ENCODE assay signal across 7 mouse cellular contexts in genomic region chr13:31082448-31083140, GRCm38 (mm10).
A peak's percentile ranks its signal among the peaks of the same experiment; 100 is the strongest.
DNase-seq lines count a peak whose midpoint lies in the region; ATAC-seq and TF ChIP-seq lines count a peak whose summit lies in the region.

No protein-coding gene starts in this region.

- CTCF ChIA-PET in Patski (lab: Charles Lee) = interaction anchor here (0.7 to 2.9 kb wide), 16 partner anchors 14 to 598 kb away, joined by 3 to 10 read pairs (median 4); no protein-coding TSS in a partner anchor

- H3K27me3 ChIP-seq in E14TG2a.4 (ENCODE audit: insufficient read depth, low read length) = 0 out of 2 replicates have a peak, but pooled peaks cover 2% of the 10 kb centered on the region
- H3K27me3 ChIP-seq in Patski = peaks cover 24% of the 10 kb centered on the region

- peak; percentile 63 for TF ChIP-seq CTCF in E14TG2a.4 (conservative IDR thresholded peaks at IDR 0.05; ENCODE audit: low read length)
- peak; percentile 84 for TF ChIP-seq CTCF in Patski (IDR thresholded peaks at IDR 0.05)

- no peaks in the 10 kb centered on the region for H3K9me3 ChIP-seq in E14TG2a.4 (ENCODE audit: low read length)

- DNase-seq in Patski (ENCODE audit: low read depth, low spot score) = peak; percentile 30
- peak; percentile 85 to 86 for DNase-seq in cerebellum, postnatal 14 days
- peak; percentile 17 for DNase-seq in gonadal fat pad, adult 2 months (ENCODE audit: low read depth)
- DNase-seq in layer of hippocampus, adult 9-10 months (ENCODE audit: low spot score) = peak; percentile 73
- peak; percentile 48 to 77 for DNase-seq in lung, postnatal 4 days
- DNase-seq in right cerebral cortex, postnatal 10 days (ENCODE audit: low spot score in 2 of 2) = peak; percentile 78 to 80

- no peak for ATAC-seq in Patski

- POLR2A ChIA-PET in Patski (lab: Charles Lee) = no interaction called here

- no peaks in the 10 kb centered on the region for H3K36me3 ChIP-seq in E14TG2a.4 (ENCODE audit: insufficient read depth, low read length)

- in situ Hi-C loops in Patski (cut with MboI; ENCODE audit: low pct_unique_long_range_greater_than_20kb) = loop anchor here (5.0 kb wide), 3 partner anchors 125 to 580 kb away; no protein-coding TSS in a partner anchor

- H3K4me3 ChIP-seq in E14TG2a.4 (replicated peaks; ENCODE audit: low read length) = no peak overlapping the region

- H3K4me1 ChIP-seq in E14TG2a.4 (replicated peaks; ENCODE audit: low read depth, low read length) = peaks cover 7% of the 10 kb centered on the region; the same call in 1 of the 2 replicates

Comparison
In these comparisons a context has a peak if more than half of its experiments do, and no peak if none do; other contexts are left out.
1. DNase-seq: peak in every context shown above with its lines; median percentile 86 in cerebellum, postnatal 14 days; 79 in right cerebral cortex, postnatal 10 days; 73 in layer of hippocampus, adult 9-10 months; 62 in lung, postnatal 4 days; 30 in Patski; 17 in gonadal fat pad, adult 2 months.